Mouse (Mus musculus) urinary bladder, postnatal 4 days (tissue): Measurements from ENCODE around the gene Pkd1l1.

Source experiments
- DNase-seq, 2 experiments: peaks; one replicate each; pipeline ENCODE4 v3.0.0; 2021 to 2022; ENCODE audit warnings: low spot score in 2 of 2

Gene Pkd1l1

DNA sequence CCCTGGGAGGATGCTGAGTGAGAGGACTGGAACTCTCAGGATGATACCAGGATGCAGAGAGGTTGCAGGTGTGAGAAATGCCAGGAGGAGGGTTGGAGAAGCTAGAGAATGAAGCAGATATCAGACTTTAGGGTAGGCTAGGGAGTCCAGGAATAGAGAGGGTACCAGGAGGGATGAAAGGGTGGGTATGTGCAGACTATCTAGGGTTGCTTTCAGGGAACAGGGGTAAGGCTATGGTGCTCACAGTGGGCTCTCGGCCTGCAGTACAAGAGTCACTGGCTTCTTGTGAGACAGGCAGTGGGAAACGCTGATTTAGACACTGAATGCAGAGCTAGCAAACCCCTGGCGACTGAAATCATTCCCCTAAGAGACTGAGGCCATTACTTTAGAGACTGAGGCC, at the start of gene Pkd1l1:
TSS of gene Pkd1l1 (minus strand) at position 101 of the 400 bp plus-strand sequence.
- DNase-seq: no peak

DNA sequence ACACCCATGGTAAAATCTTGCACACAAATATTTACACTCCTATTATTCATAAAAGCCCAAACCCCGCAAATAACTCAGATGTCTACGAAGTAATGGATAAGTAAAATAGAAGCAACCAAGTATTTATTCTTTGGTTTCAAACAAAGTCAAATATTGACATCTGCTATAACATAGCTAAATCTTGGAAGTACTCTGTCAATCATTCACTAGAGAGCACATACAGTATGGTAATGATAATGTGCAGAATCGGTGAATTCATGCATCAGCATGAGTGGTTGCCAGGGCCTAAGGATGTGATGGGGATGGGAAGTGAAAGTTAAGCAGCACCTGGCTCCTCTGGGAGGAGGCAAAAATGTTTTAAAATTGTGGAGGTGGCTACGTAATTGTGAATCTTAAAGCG, 47.1 kb upstream of the Pkd1l1 start:
- no peak for DNase-seq

- no peak for DNase-seq
Observed at GRCm38 (mm10) chr11:9018491-9019267, 45.6 kb upstream of the Pkd1l1 start.

- DNase-seq: no peak
Observed at GRCm38 (mm10) chr11:9014740-9015139, 41.7 kb upstream of the Pkd1l1 start.

GRCm38 (mm10) chr11:9011348-9011747, 38.3 kb upstream of the Pkd1l1 start:
- DNase-seq: no peak

- DNase-seq: peak; percentile 81 to 88
Observed at GRCm38 (mm10) chr11:9010853-9011339, 37.8 kb upstream of the Pkd1l1 start, which contains the start of gene Hus1. Gene Hus1 (minus strand): TSS chr11:9011191.

DNA sequence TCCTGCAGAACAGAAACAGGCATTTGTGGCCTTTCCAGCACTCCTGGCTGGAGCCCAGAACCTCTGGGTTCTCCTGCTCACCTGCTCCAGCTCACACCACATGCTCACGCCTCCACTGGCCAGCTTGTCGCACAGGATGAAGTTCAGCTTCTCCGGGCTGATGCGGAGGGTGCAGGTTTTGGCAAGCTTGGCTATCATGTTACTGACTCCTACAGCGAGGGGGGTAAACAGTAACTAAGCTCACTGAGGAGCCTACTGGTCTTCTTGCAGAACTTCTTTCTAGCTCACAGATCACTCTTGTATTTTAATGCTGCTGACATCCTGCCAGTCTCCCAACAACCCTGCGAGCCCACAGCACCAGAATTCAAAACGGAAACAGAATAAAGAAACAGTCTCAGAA, 37.4 kb upstream of the Pkd1l1 start:
- peak in 1 of 2 experiments; percentile 25 for DNase-seq

DNA sequence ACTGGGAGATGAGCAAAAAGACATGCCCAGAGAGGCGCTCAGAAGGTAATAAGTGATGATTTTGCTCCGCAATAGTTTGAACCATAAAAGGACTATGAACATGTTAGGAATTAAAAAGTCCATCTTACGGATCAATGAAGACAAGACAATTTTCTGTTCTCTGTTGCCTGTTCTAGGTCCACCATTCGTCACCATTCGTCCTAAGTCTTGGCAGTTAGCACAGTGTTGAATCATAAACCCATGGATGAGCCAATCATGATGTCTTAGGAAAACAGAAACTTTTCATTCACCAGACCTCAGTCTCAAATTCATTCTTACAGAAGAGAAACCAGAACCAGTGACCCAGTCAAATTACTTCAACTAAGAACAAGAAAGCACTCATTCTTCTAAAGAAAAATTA, 35.7 kb upstream of the Pkd1l1 start:
- DNase-seq: no peak

DNA sequence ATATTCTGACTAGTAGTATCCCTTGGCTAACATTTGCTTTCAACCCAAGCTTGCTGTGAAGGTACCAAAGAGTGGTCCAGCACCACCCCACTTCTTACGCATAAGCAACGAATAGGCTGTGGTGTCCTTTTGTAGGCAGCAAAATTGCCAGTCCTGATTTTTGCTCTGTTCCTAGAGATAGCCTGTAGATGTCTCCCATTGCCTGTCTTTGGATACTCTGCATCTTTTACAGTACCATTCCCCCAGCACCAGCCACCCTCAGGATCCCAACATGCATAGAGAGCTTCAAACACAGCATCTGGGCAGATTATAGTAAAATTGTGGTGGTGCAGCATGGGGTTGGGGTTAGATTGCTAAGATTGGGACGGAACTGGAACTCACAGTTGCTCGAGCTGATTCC, 15.0 kb upstream of the Pkd1l1 start:
- no peak for DNase-seq

- DNase-seq: no peak
Observed at GRCm38 (mm10) chr11:8986058-8986457, 13.0 kb upstream of the Pkd1l1 start.

- peak; percentile 37 to 82 for DNase-seq
Observed at GRCm38 (mm10) chr11:8983237-8983861, 10.3 kb upstream of the Pkd1l1 start.

DNA sequence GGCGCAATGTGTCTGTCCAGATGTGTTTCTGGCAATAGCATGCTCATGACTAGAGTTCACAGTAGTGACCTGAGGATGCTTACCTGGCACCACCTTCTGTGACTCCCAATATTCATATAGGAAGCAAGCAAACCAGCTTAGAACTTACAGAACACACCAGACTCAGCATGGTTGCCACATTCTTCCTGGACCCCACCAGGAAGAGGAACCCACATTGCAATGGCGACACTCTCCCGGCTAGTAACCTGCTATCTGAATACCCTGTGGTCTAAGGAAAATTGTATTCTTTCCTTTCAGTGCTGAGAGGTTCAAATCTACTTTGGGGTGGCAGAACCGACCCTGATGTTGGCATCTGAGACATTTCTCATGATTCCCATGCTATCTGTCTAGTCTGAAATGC, 5.1 kb upstream of the Pkd1l1 start:
- DNase-seq: no peak

GRCm38 (mm10) chr11:8972093-8972492, 973 bp downstream of the Pkd1l1 start:
- no peak for DNase-seq

DNA sequence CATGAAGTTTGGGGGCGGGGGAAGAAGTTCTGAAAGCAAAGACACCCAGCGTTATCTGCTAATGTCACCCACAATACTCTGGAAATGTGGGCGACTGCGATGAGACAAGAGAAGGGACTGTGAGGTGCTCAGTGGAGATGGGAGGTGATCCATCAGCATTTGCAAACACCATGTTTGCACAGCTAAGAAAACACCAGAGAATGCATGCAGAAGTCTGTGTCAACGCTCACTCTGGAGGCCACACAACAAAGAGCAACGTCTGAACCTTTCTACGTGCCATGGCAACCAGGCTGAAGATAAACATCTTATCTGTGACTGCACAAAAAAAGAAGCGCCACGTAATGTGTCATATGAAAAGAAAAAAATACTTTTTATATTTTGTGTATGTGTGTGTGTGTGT, 2.6 kb downstream of the Pkd1l1 start:
- DNase-seq: no peak

- no peak for DNase-seq
Observed at GRCm38 (mm10) chr11:8968094-8968493, 5.0 kb downstream of the Pkd1l1 start.

DNA sequence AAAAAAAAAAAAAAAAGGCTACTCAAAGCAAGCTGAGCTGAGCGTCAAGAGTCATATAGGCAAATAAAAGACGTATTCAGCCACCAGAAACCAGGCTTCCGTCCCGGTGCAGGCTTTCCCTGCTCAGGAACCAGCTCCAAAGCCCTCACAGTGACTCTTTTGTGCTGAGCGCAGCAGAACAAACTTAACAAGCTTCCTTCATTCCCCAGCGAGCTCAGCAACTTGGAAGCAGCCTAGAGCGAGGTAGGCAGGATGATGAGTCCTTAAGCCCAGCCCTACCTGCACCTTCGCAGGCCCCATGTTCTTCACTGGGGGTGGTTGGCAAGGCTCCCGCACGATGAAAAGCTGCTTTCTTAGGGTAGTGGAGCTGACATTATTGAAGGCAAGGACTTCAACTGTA, 14.5 kb downstream of the Pkd1l1 start:
- peak in 1 of 2 experiments; percentile 34 for DNase-seq

DNA sequence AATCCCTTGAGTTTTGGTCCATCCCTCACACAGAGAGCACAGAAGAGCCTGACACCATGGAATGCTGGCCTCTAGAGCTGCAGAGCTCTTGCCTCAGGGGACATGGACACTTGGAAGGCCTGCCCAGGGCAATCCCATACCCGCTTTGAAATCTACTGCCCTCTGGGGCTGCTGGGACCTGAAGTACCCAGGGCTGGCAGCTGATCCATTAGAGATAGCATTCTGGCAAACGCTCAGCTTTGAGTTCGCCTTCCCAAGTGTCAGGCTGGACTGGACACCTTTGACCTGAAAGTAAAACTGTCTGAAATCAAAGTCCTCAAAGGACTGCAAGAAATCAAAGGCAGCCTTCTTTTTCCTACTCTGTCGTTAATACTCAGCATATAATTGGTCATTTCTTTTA, 15.0 kb downstream of the Pkd1l1 start:
- DNase-seq: no peak

- DNase-seq: no peak
Observed at GRCm38 (mm10) chr11:8957023-8957422, 16.0 kb downstream of the Pkd1l1 start.

- DNase-seq: no peak
Observed at GRCm38 (mm10) chr11:8955678-8956077, 17.4 kb downstream of the Pkd1l1 start.

- DNase-seq: no peak
Observed at GRCm38 (mm10) chr11:8949765-8950430, 23.2 kb downstream of the Pkd1l1 start.

DNA sequence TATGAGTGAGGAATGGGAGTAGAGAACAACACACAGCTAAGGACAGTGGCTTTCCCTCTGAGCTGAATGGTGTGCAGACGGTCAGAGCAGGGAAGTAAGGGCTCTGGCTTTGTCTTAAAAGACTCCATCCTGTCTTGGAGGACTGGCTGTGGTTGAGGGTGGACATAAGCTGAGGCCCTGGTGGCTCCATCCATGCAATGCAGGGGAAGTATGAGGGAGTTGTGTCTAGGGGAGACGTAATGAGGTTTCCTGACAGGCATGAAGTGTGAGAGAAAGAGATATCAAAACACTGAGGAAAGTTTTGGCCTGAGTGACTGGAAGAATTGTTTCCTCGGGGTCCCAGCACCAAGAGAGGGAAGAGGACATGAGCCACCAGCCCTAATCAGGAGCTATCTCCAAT, 24.2 kb downstream of the Pkd1l1 start:
- DNase-seq: no peak

GRCm38 (mm10) chr11:8944114-8944513, 29.0 kb downstream of the Pkd1l1 start:
- DNase-seq: peak in 1 of 2 experiments; percentile 25

DNA sequence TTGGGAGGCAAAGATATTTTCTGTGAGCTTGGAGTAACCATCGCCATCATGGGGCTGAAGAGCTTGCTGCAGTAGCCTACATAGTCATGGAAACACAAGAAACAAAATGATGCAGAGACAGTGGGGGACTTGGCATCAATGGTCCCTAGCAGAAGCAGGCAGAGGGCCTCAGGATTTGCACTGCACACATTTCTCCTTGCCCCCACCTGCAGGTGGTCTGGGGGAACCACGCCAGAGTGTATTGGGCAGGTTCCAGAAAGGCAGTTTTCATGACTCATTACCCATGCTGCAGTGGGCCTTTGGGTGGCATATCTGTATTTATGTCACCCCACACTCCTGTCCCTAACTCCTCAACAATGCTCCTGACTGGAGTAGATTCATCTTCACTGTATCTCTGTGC, 30.6 kb downstream of the Pkd1l1 start:
- no peak for DNase-seq
